Comparison of ENCODE assay signal across 8 mouse cellular contexts in the genomic region with DNA sequence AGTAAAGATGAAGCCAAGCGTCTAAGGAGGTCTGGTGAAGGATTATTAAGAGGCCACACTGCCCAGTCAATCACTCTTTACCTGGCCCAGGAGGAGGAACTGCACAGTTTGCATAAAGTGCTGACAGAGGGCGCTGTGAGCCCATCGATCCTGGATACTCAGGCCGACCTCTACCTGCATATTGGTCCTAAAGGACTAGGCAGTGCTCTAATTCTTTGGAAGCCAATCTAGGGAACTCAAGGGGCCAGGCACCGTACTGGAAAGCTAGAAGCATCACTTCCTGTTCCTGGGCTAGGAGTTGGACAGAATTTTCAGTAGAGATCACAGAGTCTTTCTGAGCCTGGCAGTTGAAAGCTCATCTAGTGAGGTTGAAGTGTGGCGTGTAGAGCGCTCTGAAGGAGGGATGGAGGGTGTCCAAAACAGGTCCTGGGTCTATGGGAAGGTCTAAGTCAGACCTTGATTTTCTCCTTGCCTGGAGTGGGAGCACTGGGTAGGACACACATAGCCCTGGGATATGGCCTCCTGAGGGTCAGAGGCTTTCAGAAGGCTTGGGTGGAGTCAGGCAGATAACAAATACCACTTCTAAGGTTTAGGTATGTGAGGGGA. TPM values are rescaled to one million over a fixed set of nuclear protein-coding genes. Genes with fewer than 3 reads are reported as not detected.
DNase-seq lines count a peak whose midpoint lies in the region; ATAC-seq and TF ChIP-seq lines count a peak whose summit lies in the region.

No protein-coding gene starts in this region.

- WGBS in midbrain, embryonic 14.5 days = 22% methylated on average over 7 of the region's 7 CpGs
- 27% methylated on average over 7 of the region's 7 CpGs for WGBS in midbrain, embryonic 15.5 days
- 15% methylated on average over 7 of the region's 7 CpGs for WGBS in embryonic facial prominence, embryonic 11.5 days
- 23% methylated on average over 7 of the region's 7 CpGs for WGBS in intestine, embryonic 14.5 days
- WGBS in lung, embryonic 15.5 days = 15% methylated on average over 7 of the region's 7 CpGs
- 20% methylated on average over 7 of the region's 7 CpGs for whole genome bisulfite sequencing in stomach, postnatal 0 days

- H3K27ac ChIP-seq in midbrain, embryonic 14.5 days (replicated peaks; ENCODE audit: low read depth, low read length) = no peak overlapping the region
- H3K27ac ChIP-seq in midbrain, embryonic 15.5 days = no peak overlapping the region
- no peak overlapping the region for H3K27ac ChIP-seq in embryonic facial prominence, embryonic 11.5 days (replicated peaks; ENCODE audit: low read depth, low read length)
- 0 out of 2 replicates have a peak overlapping the region, but pooled peaks have one; percentile 27 for H3K27ac ChIP-seq in intestine, embryonic 14.5 days (ENCODE audit: low read depth)
- peak overlapping the region; percentile 79 for H3K27ac ChIP-seq in lung, embryonic 15.5 days
- peak overlapping the region; percentile 63; the same call in 1 of the 2 replicates for H3K27ac ChIP-seq in stomach, postnatal 0 days (replicated peaks)

- H3K36me3 ChIP-seq in midbrain, embryonic 14.5 days (ENCODE audit: control insufficient read depth, insufficient read depth, low read length) = peaks cover 3% of the 10 kb centered on the region; the same call in 1 of the 2 replicates
- H3K36me3 ChIP-seq in midbrain, embryonic 15.5 days (replicated peaks) = peaks cover 4% of the 10 kb centered on the region; the same call in 1 of the 2 replicates
- H3K36me3 ChIP-seq in embryonic facial prominence, embryonic 11.5 days (replicated peaks; ENCODE audit: control insufficient read depth, insufficient read depth, low read depth, low read length) = no peaks in the 10 kb centered on the region; the same call in 1 of the 2 replicates
- peaks cover 9% of the 10 kb centered on the region for H3K36me3 ChIP-seq in intestine, embryonic 14.5 days (ENCODE audit: control insufficient read depth, insufficient read depth, low read length)
- H3K36me3 ChIP-seq in lung, embryonic 15.5 days = peaks cover 13% of the 10 kb centered on the region
- H3K36me3 ChIP-seq in stomach, postnatal 0 days (ENCODE audit: control insufficient read depth, insufficient read depth, low read length) = no peaks in the 10 kb centered on the region

- no peak overlapping the region for H3K9ac ChIP-seq in midbrain, embryonic 14.5 days (replicated peaks; ENCODE audit: low read length)
- no peak overlapping the region for H3K9ac ChIP-seq in midbrain, embryonic 15.5 days
- no peak overlapping the region for H3K9ac ChIP-seq in embryonic facial prominence, embryonic 11.5 days (replicated peaks; ENCODE audit: low read length)
- no peak overlapping the region for H3K9ac ChIP-seq in intestine, embryonic 14.5 days (ENCODE audit: low read length)
- no peak overlapping the region for H3K9ac ChIP-seq in lung, embryonic 15.5 days
- H3K9ac ChIP-seq in stomach, postnatal 0 days (ENCODE audit: low read length) = no peak overlapping the region

- H3K4me3 ChIP-seq in midbrain, embryonic 14.5 days (replicated peaks; ENCODE audit: low read depth, low read length) = no peak overlapping the region
- no peak overlapping the region for H3K4me3 ChIP-seq in midbrain, embryonic 15.5 days
- H3K4me3 ChIP-seq in embryonic facial prominence, embryonic 11.5 days (ENCODE audit: low read depth, low read length) = no peak overlapping the region
- no peak overlapping the region for H3K4me3 ChIP-seq in intestine, embryonic 14.5 days (ENCODE audit: low read depth, low read length)
- no peak overlapping the region for H3K4me3 ChIP-seq in lung, embryonic 15.5 days
- no peak overlapping the region for H3K4me3 ChIP-seq in stomach, postnatal 0 days (ENCODE audit: low read depth, low read length)

- DNase-seq in midbrain, embryonic 14.5 days = peak; percentile 72
- peak; percentile 58 for DNase-seq in T-cell, adult 2 months (ENCODE audit: low spot score)
- peak; percentile 72 for DNase-seq in embryonic facial prominence, embryonic 11.5 days (ENCODE audit: low spot score)
- no peak for DNase-seq in intestine, embryonic 14.5 days (ENCODE audit: low spot score)
- peak; percentile 80 for DNase-seq in stomach, postnatal 0 days (ENCODE audit: low spot score)
- DNase-seq in frontal cortex, postnatal 14 days (ENCODE audit: low spot score in 2 of 2) = no peak

- TF ChIP-seq CTCF in stomach, postnatal 0 days (IDR thresholded peaks at IDR 0.05; ENCODE audit: low read depth) = peak; percentile 85

- no peak for ATAC-seq in midbrain, embryonic 14.5 days (ENCODE audit: low FRiP score, low TSS enrichment)
- no peak for ATAC-seq in midbrain, embryonic 15.5 days (replicated peaks)
- 0 out of 2 replicates have a peak, but pooled peaks have one; percentile 11 for ATAC-seq in embryonic facial prominence, embryonic 11.5 days (replicated peaks; ENCODE audit: insufficient number of reproducible peaks, low FRiP score, low TSS enrichment, low read depth)
- no peak for ATAC-seq in intestine, embryonic 14.5 days (replicated peaks; ENCODE audit: low FRiP score, low TSS enrichment, low read depth)
- no peak for ATAC-seq in lung, embryonic 15.5 days (ENCODE audit: borderline replicate concordance, extremely low read depth, low FRiP score, low TSS enrichment)
- peak; percentile 45 for ATAC-seq in stomach, postnatal 0 days (ENCODE audit: low FRiP score, low TSS enrichment)

- no peaks in the 10 kb centered on the region for H3K27me3 ChIP-seq in midbrain, embryonic 14.5 days (ENCODE audit: control insufficient read depth, insufficient read depth, low read length)
- H3K27me3 ChIP-seq in midbrain, embryonic 15.5 days (replicated peaks) = peaks cover 6% of the 10 kb centered on the region; the same call in 1 of the 2 replicates
- H3K27me3 ChIP-seq in embryonic facial prominence, embryonic 11.5 days (ENCODE audit: control insufficient read depth, insufficient read depth, low read length) = no peaks in the 10 kb centered on the region
- no peaks in the 10 kb centered on the region for H3K27me3 ChIP-seq in intestine, embryonic 14.5 days (replicated peaks; ENCODE audit: control insufficient read depth, insufficient read depth, low read length)
- no peaks in the 10 kb centered on the region for H3K27me3 ChIP-seq in lung, embryonic 15.5 days
- H3K27me3 ChIP-seq in stomach, postnatal 0 days (ENCODE audit: control insufficient read depth, insufficient read depth, low read length) = no peaks in the 10 kb centered on the region

- TF ChIP-seq EP300 in stomach, postnatal 0 days (optimal IDR thresholded peaks at IDR 0.05) = no peak

- peaks cover 22% of the 10 kb centered on the region; the same call in 1 of the 2 replicates for H3K4me1 ChIP-seq in midbrain, embryonic 14.5 days (ENCODE audit: control insufficient read depth, insufficient read depth, low read length)
- peaks cover 23% of the 10 kb centered on the region for H3K4me1 ChIP-seq in midbrain, embryonic 15.5 days
- peaks cover 4% of the 10 kb centered on the region for H3K4me1 ChIP-seq in embryonic facial prominence, embryonic 11.5 days (ENCODE audit: control insufficient read depth, insufficient read depth, low read length)
- peaks cover 30% of the 10 kb centered on the region for H3K4me1 ChIP-seq in intestine, embryonic 14.5 days (replicated peaks; ENCODE audit: control insufficient read depth, insufficient read depth, low read length)
- peaks cover 48% of the 10 kb centered on the region for H3K4me1 ChIP-seq in lung, embryonic 15.5 days
- H3K4me1 ChIP-seq in stomach, postnatal 0 days (replicated peaks; ENCODE audit: control insufficient read depth, insufficient read depth) = peaks cover 5% of the 10 kb centered on the region

- no peak overlapping the region for H3K4me2 ChIP-seq in midbrain, embryonic 14.5 days (ENCODE audit: low read length)
- H3K4me2 ChIP-seq in midbrain, embryonic 15.5 days = no peak overlapping the region
- H3K4me2 ChIP-seq in embryonic facial prominence, embryonic 11.5 days (ENCODE audit: low read depth, low read length) = no peak overlapping the region
- H3K4me2 ChIP-seq in intestine, embryonic 14.5 days (ENCODE audit: low read length) = peak overlapping the region; percentile 25; the same call in 1 of the 2 replicates
- no peak overlapping the region for H3K4me2 ChIP-seq in lung, embryonic 15.5 days
- no peak overlapping the region for H3K4me2 ChIP-seq in stomach, postnatal 0 days (replicated peaks; ENCODE audit: low read depth)

- H3K9me3 ChIP-seq in midbrain, embryonic 14.5 days (ENCODE audit: control insufficient read depth, low read length) = no peaks in the 10 kb centered on the region
- no peaks in the 10 kb centered on the region for H3K9me3 ChIP-seq in midbrain, embryonic 15.5 days
- no peaks in the 10 kb centered on the region for H3K9me3 ChIP-seq in embryonic facial prominence, embryonic 11.5 days (replicated peaks; ENCODE audit: control insufficient read depth, low read length)
- no peaks in the 10 kb centered on the region for H3K9me3 ChIP-seq in intestine, embryonic 14.5 days (ENCODE audit: control insufficient read depth, low read length)
- no peaks in the 10 kb centered on the region for H3K9me3 ChIP-seq in lung, embryonic 15.5 days
- no peaks in the 10 kb centered on the region for H3K9me3 ChIP-seq in stomach, postnatal 0 days (ENCODE audit: control insufficient read depth, low read length)

RNA-seq across cellular contexts. Expression of gene Trim46, which starts 4.4 kb away (rescaled TPM):
- 63.4 and 71.8 TPM in 2 replicates for polyA plus RNA-seq in midbrain, embryonic 14.5 days (2014; fragmentation: Nextera tagmentation; extraction: Ambion mirVana)
- 95.9 and 97.9 TPM in 2 replicates for polyA plus RNA-seq in midbrain, embryonic 15.5 days (2015; fragmentation: Nextera tagmentation; extraction: Ambion mirVana)
- polyA plus RNA-seq in embryonic facial prominence, embryonic 11.5 days (2014; fragmentation: Nextera tagmentation; extraction: Ambion mirVana) = 3.0 and 4.5 TPM in 2 replicates
- 3.3 and 3.5 TPM in 2 replicates for polyA plus RNA-seq in intestine, embryonic 14.5 days (2014; fragmentation: Nextera tagmentation; extraction: Ambion mirVana)
- polyA plus RNA-seq in lung, embryonic 15.5 days (2015; fragmentation: Nextera tagmentation; extraction: Ambion mirVana) = 7.2 and 7.9 TPM in 2 replicates
- polyA plus RNA-seq in stomach, postnatal 0 days (2015; fragmentation: Nextera tagmentation; extraction: Ambion mirVana) = 2.7 and 3.3 TPM in 2 replicates

RNA-seq across cellular contexts. Expression of gene Krtcap2, which starts 4.8 kb away (rescaled TPM):
- 199 and 237 TPM in 2 replicates for polyA plus RNA-seq in midbrain, embryonic 14.5 days (2014; fragmentation: Nextera tagmentation; extraction: Ambion mirVana)
- polyA plus RNA-seq in midbrain, embryonic 15.5 days (2015; fragmentation: Nextera tagmentation; extraction: Ambion mirVana) = 177 and 185 TPM in 2 replicates
- polyA plus RNA-seq in embryonic facial prominence, embryonic 11.5 days (2014; fragmentation: Nextera tagmentation; extraction: Ambion mirVana) = 287 and 288 TPM in 2 replicates
- polyA plus RNA-seq in intestine, embryonic 14.5 days (2014; fragmentation: Nextera tagmentation; extraction: Ambion mirVana) = 331 and 346 TPM in 2 replicates
- polyA plus RNA-seq in lung, embryonic 15.5 days (2015; fragmentation: Nextera tagmentation; extraction: Ambion mirVana) = 282 and 311 TPM in 2 replicates
- polyA plus RNA-seq in stomach, postnatal 0 days (2015; fragmentation: Nextera tagmentation; extraction: Ambion mirVana) = 266 and 314 TPM in 2 replicates

RNA-seq across cellular contexts. Expression of gene Dpm3, which starts 8.6 kb away (rescaled TPM):
- 71.6 and 84.1 TPM in 2 replicates for polyA plus RNA-seq in midbrain, embryonic 14.5 days (2014; fragmentation: Nextera tagmentation; extraction: Ambion mirVana)
- polyA plus RNA-seq in midbrain, embryonic 15.5 days (2015; fragmentation: Nextera tagmentation; extraction: Ambion mirVana) = 65.8 and 69.1 TPM in 2 replicates
- polyA plus RNA-seq in embryonic facial prominence, embryonic 11.5 days (2014; fragmentation: Nextera tagmentation; extraction: Ambion mirVana) = 82.4 and 87.9 TPM in 2 replicates
- 143 and 188 TPM in 2 replicates for polyA plus RNA-seq in intestine, embryonic 14.5 days (2014; fragmentation: Nextera tagmentation; extraction: Ambion mirVana)
- polyA plus RNA-seq in lung, embryonic 15.5 days (2015; fragmentation: Nextera tagmentation; extraction: Ambion mirVana) = 122 and 130 TPM in 2 replicates
- 140 and 152 TPM in 2 replicates for polyA plus RNA-seq in stomach, postnatal 0 days (2015; fragmentation: Nextera tagmentation; extraction: Ambion mirVana)

RNA-seq across cellular contexts. Expression of gene Slc50a1, which starts 19.8 kb away (rescaled TPM):
- 35.3 and 38.1 TPM in 2 replicates for polyA plus RNA-seq in midbrain, embryonic 14.5 days (2014; fragmentation: Nextera tagmentation; extraction: Ambion mirVana)
- polyA plus RNA-seq in midbrain, embryonic 15.5 days (2015; fragmentation: Nextera tagmentation; extraction: Ambion mirVana) = 31.4 and 37.5 TPM in 2 replicates
- 39.8 and 45.7 TPM in 2 replicates for polyA plus RNA-seq in embryonic facial prominence, embryonic 11.5 days (2014; fragmentation: Nextera tagmentation; extraction: Ambion mirVana)
- 64.7 and 66.5 TPM in 2 replicates for polyA plus RNA-seq in intestine, embryonic 14.5 days (2014; fragmentation: Nextera tagmentation; extraction: Ambion mirVana)
- polyA plus RNA-seq in lung, embryonic 15.5 days (2015; fragmentation: Nextera tagmentation; extraction: Ambion mirVana) = 62.3 and 65.4 TPM in 2 replicates
- polyA plus RNA-seq in stomach, postnatal 0 days (2015; fragmentation: Nextera tagmentation; extraction: Ambion mirVana) = 107 and 113 TPM in 2 replicates

RNA-seq across cellular contexts. Expression of gene Muc1, which starts 21.7 kb away (rescaled TPM):
- 2.1 and 2.4 TPM in 2 replicates for polyA plus RNA-seq in midbrain, embryonic 14.5 days (2014; fragmentation: Nextera tagmentation; extraction: Ambion mirVana)
- 0.93 and 1.3 TPM in 2 replicates for polyA plus RNA-seq in midbrain, embryonic 15.5 days (2015; fragmentation: Nextera tagmentation; extraction: Ambion mirVana)
- polyA plus RNA-seq in embryonic facial prominence, embryonic 11.5 days (2014; fragmentation: Nextera tagmentation; extraction: Ambion mirVana) = 0.90 and 1.3 TPM in 2 replicates
- 4.2 and 10.3 TPM in 2 replicates for polyA plus RNA-seq in intestine, embryonic 14.5 days (2014; fragmentation: Nextera tagmentation; extraction: Ambion mirVana)
- polyA plus RNA-seq in lung, embryonic 15.5 days (2015; fragmentation: Nextera tagmentation; extraction: Ambion mirVana) = 74.3 and 88.9 TPM in 2 replicates
- 212 and 255 TPM in 2 replicates for polyA plus RNA-seq in stomach, postnatal 0 days (2015; fragmentation: Nextera tagmentation; extraction: Ambion mirVana)

Comparison
In these comparisons a context has a peak if more than half of its experiments do, and no peak if none do; other contexts are left out.
1. ATAC-seq: peak in embryonic facial prominence, embryonic 11.5 days (single experiment) and stomach, postnatal 0 days (single experiment); none in midbrain, embryonic 14.5 days (single experiment), midbrain, embryonic 15.5 days (single experiment), intestine, embryonic 14.5 days (single experiment) and lung, embryonic 15.5 days (single experiment).
2. DNase-seq: peak in midbrain, embryonic 14.5 days (single experiment), T-cell, adult 2 months (single experiment), embryonic facial prominence, embryonic 11.5 days (single experiment) and stomach, postnatal 0 days (single experiment); none in intestine, embryonic 14.5 days (single experiment) and frontal cortex, postnatal 14 days (0 of 2).
3. H3K27ac ChIP-seq: peak in intestine, embryonic 14.5 days (single experiment), lung, embryonic 15.5 days (single experiment) and stomach, postnatal 0 days (single experiment); none in midbrain, embryonic 14.5 days (single experiment), midbrain, embryonic 15.5 days (single experiment) and embryonic facial prominence, embryonic 11.5 days (single experiment).